Mouse (Mus musculus) hematopoietic stem cell, adult 5-6 weeks (primary cell): ENCODE measurements at regions not wholly inside any gene's neighbourhood (a gene's known extent, or its start where the extent isn't known, plus 50 kb on each side); places are given as distances from the start of the nearest gene placed in this dataset.

ENCODE experiments used
- ATAC-seq, 2 experiments: fragments of 125-278 bp in 1 of 2; replicated peaks in 1 of 2; 2 replicates each; pipeline ENCODE4 v1.8.0; 2016 to 2017; ENCODE audit warnings: inconsistent platforms in 2 of 2, mild to moderate bottlenecking in 2 of 2, moderate number of reproducible peaks in 2 of 2, low read depth in 1 of 2, moderate TSS enrichment in 1 of 2; ENCODE audit not compliant: low FRiP score in 2 of 2, poor library complexity in 2 of 2, severe bottlenecking in 2 of 2, insufficient read depth in 1 of 2, low TSS enrichment in 1 of 2

DNA sequence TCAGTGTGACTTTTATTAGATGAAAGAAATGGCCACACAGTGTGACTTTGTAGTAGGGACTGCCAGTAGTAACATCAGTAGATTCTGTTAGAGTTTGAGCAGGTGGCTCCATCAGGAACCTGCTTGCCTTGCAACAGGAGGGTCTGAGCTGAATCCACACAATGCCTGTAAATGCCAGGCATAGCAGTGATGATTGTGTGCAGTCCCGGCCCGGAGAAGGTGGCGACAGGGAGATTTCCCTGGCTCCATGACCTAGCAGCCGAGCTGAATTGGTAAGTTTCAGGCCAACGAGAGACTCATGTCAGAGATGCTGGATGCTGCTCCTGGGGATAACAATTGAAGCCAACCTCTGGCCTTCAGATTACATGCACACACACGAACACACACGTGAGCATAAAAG is 102.8 kb upstream of the Tbl1xr1 start:
- no peak for ATAC-seq

DNA sequence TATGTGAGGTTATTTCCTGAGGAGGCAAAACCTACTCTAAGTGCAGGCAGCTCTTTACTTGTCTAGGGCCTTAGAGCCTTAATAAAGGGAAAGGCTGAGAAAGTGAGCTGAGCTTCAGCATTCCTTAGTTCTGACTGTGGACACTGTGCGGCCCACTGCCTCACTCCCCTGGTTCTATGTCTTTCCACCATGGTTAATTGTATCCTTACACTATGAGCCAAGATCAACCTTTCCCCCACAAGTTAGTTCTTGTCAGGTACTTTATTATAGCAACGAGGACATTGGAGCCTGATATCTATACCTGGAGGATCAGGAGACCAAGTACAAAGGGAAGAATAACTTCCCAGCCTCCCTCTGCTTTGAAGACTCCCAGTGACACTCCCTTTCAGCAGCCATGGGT is 101.7 kb upstream of the Tbl1xr1 start:
- no peak for ATAC-seq

DNA sequence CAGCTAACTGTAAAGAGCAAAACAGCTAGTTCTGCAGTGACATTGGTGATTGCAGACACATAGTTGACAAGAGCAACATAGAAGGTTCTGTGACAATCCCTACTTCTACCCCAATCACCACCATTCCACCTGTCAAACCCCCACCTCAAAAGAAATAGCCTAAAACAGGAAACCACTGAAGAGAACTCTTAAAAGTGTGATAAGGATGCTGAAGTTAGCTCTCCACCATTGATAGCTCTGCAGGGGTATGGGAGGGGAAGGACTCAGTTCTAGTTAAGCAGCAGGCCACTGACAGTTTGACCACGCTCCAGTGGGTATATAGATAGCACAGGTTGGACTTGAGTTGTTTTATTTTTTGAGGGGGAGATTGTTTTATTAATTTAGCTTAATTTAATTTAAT is 98.7 kb upstream of the Tbl1xr1 start:
- peak in 1 of 2 experiments; percentile 54; a peak in 1 of 4 replicates for ATAC-seq

DNA sequence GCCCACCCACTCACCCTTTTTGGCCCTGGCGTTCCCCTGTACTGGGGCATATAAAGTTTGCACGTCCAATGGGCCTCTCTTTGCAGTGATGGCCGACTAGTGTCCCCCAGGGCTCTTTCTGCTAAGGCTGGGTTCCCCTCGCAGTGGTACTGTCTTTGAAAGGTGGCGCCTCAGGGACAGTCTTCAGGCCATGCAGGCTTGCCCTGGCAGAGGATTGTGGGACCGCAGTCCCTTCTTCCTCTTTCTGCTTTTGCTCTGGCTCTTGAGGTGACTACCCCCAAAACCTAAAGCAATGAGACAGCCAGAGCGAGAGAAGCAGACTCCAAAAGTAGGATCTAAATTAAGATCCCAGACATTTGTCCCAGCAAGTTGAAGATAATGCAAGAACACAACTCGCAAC is 93.5 kb upstream of the Tbl1xr1 start:
- peak; percentile 81 to 83 for ATAC-seq

DNA sequence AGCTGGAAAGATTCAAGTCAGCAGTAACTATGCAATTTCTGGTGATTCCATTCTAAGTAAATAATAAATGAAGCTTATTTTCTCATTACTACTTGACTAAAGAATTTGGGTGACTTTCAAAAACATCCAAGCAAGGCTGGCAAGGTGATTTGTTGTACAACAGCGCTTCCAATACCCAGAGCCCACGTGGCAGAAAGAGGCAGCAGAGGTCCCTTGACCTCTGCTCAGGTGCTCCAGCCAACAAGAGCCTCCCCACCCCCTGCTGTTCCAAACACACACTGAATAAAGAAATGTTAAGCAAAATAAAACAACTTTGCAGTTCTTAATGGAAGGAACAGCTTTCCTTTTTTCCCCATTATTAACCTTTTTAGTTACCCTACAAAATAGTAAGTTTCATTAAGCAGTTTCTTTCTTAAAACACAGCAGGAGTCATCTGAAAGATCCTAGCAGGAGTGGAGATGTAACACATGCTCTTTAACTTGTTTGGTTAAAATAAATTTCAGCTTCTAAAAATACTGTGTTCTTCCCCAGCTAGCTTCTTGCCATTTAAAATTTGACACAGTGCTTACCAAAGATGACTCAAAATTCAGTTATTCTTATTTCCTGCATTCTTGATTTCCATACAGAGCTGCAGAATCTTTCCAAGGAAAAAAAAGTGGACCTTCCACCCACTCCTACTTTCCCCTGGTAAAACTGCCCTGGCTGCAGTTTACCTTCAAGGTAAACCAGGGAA is 92.3 kb upstream of the Tbl1xr1 start:
- ATAC-seq: no peak

DNA sequence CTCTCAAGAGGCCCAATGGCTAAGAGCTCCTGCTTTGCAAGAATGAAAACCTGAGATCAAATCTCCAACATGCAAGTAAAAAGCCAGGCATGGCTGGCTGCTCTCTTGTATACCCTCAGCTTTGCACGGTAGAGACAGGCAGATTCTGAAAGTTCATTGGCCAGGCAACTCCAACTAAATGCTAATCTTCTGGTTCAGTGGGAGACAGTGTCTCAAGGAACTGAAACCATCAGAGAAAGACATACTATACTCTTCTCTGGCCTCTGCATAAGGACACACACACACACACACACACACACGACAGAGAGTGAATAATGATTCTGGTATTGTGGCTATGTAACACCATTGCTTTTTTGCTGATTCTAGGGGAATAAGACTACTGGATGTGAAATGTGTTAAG is 91.6 kb upstream of the Tbl1xr1 start:
- no peak for ATAC-seq

DNA sequence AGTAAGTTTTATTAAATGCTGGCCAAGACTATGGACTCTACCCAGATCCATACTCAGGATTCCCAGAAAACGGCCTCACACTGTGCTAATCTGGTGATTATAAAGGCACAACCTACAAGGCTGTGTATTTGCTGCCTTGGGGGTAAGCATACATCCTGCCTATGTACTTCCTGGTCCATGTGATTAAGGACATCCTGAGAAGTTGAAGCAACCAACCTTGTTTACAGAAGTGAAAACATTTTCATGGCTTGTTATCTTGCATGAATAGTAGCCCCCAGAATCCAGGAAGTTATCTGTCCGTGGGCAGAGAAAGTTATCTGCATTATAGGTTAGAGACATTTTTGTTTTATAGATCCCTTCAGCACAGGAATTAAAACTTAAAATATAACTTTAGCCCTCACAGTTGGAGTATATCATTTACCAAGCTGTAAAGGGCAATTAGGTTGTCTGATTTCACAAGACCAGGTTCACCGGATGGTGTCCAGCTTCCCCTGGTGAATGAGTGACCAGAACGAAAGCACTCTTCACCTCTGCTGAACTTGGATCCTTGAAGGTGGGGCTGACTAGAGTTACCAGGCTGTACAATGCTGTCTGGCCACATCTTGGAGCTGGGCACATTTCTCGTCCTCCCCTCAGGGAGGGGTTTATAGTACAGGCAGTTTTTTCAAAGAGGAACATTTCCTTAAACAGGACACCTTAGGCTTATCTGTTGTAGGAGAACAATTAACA is 90.1 kb upstream of the Tbl1xr1 start:
- no peak for ATAC-seq

DNA sequence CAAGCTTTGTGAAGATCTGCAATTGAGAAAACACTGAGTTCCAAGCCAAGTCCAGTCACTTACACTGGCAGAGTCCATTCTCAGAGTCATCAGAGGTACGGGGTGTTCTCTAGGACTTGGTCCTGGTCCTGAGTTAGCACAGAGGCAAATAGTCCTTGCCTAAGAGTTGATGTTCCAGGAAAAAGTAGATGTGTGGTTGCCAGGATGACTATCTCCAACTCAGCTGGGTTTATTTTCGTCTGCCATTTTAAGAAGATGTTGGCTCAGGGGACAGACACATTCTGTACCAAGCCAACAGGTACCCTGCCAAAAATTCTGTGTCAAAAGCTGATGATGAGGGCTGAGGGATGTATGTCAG is 89.6 kb upstream of the Tbl1xr1 start:
- no peak for ATAC-seq

DNA sequence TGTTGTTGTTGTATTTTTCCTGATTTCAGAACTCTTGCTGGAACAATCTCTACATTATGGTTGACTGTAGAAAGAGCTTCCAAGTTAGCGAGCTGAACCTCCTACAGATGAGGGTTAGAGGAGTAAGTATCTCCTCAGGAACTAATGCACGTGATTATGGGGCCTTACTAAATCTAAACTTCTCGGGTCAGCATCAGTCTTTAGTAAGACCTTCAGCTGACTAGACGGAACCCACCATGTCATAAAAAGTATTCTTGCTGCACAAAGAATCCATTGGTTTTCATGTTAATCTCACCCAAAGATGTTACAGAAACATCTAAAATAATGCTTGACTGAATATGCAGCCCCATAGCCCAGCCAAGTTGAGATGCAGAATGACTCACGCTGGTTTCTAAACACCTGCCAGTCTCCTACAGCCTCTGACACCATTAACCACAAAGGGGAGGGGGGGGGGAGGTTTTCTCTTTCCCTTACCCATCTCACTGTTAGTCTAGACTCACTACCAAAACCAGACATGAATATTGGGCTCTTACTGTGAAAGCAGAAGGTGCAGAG is 88.9 kb upstream of the Tbl1xr1 start:
- peak; percentile 29 to 46 for ATAC-seq

DNA sequence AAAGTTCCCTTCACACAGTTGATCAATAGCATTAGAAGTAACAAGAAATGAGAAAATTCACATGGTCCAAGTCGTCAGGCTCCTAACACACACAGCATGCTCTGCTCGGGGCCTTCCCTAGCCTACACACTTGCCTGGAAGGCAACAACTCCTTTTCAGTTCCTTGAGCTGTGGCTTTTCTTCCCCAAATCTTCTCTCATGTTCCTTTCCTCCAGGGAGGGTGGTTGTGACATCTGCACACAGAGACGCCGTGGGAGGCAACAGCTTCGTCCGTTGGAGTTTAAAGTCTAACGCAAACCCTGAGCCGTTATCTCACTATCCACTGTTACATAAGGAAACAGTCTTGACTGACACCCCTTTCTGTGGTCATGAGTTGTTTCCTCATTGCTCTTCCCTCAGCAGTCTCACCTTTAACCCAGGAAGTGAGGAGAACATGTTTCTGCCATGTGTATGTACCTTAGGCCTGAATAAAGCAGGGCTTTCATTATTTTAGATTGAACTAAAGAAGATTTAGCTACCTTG is 88.4 kb upstream of the Tbl1xr1 start:
- peak; percentile 67 to 73 for ATAC-seq

DNA sequence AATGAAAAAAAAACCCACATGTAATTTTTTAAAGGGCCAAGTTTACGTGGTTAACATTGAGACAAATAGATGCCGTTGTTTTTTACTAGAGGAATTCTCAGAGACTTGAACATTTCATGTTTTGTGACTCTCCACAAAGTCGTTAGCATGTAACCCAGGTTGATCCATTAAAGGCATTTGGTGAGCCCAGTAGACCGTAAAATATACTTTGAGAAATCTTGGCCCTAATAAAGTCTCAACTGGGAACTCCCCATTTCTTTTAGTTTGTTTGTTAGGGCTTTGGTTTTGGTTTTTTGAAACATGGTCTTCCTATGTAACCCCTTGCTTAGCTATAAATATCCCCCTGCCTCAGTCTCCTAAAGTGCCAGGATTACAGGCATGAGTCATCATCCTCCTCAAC is 85.9 kb upstream of the Tbl1xr1 start:
- no peak for ATAC-seq

DNA sequence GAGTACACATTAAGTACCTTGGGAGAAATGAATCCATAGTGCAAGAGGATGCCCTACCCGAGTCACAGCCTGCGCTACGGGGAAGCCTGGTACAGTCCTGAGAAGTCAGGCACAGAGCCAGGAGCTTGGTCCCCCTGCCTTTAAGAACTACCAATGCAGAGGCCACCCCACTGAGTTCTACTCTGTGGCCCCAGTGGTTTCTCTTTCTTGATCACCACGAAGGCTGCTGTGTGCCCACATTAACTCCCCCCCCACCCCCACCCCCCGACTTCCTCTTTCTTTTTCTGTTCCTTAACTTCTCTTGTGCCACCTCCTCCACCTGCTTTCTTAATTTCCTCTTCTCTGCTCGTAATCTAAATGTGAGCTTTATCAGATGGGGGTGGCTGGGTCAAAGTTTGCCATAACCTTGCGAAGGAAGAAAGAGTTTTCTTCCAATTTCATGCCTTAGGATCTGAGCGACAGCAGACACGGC is 84.7 kb upstream of the Tbl1xr1 start:
- peak; percentile 75 to 79 for ATAC-seq

DNA sequence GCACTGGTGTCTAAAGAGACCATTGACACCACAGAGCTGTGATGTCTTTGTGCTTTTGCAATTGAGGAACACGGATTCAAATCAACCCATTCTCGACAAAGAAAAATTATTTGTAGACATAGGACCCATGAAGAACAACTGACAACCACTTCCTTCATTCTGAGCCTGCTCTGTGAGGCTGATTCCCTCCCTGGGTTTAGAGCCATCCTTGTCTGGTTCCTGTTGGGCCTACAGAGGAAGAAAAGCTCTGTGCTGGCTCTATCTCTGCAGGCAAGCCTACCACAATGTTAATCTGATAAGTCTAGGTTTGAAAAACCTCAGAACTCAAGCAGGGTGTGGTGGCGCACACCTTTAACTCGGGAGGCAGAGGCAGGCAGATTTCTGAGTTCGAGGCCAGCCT is 84.2 kb upstream of the Tbl1xr1 start:
- ATAC-seq: peak; percentile 6 to 9; a peak in 1 of 4 replicates

DNA sequence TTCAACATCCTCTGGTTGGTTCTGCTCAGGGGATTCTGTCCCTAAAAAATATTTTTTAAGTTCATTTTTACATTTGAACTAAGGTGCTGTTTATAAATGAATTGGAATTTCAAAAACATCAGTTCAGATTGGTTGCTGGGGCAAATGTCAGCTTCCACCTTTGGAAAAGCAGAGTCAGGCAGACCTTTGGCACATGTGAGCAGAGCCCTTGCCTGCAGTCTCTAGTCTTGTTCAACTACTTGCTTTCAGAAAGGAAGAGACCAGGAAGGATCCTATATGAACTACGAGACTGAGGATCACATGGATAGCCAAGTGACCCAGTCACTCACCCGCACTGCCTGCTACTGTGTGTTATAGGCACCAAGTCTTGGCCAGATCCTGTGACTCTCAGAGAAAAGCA is 82.5 kb upstream of the Tbl1xr1 start:
- no peak for ATAC-seq

DNA sequence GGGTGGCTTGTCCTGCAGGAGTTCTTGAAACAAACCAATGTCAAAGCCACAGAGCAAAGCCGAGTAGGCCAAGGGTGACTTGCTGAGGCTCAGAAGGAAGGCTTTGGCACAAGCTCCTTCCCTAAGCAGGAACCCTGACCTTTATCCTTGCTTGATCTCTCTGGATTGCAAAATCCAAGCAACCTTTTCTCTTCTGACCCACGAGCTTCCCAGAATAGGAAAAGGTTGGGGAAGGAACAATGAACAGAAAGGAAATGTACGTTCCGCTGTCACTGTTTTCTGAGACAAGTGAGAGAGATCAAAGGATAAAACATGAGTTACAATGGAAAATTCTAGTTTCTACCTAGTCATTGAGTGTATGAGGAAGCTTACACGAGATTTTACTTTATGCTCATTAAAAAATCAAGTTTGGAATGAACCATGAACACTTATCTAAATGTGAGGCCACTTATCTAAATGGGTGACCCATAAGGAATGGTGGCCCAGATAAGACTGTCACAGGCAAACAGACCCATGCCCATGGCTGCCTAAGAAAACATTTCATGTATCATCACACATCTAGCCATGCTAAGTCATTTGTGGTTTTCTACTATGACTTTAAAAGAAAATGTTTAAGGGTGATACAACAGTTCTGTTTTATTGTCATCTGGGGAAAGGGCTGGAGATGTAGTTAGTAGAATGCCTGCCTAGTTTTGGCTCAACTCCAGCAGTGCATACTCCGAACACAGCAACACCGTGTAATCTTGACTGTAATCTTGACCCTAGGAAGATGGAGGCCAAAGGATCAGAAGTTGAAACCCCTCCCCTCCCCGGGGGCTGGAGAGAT is 80.7 kb upstream of the Tbl1xr1 start:
- ATAC-seq: peak; percentile 13 to 22; a peak in 3 of 4 replicates

DNA sequence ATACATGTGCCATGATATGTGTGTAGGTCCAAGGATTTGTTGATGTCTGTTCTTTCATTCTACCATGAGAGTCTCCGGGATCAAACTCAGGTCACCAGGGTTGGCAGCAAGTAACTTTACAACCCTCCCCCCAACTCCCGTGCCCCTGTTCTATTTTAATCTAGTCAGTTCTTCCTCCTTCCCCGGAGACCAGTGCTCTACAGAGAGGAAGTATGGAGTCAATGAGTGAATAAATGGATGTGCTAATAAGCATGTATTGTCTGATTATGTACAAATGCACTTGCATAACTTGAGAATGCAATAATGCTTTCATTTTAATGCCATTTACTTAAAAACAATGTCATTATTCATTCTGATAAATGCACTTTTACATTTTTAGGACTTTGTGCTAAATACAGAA is 79.1 kb upstream of the Tbl1xr1 start:
- ATAC-seq: peak in 1 of 2 experiments; percentile 48; a peak in 1 of 4 replicates

DNA sequence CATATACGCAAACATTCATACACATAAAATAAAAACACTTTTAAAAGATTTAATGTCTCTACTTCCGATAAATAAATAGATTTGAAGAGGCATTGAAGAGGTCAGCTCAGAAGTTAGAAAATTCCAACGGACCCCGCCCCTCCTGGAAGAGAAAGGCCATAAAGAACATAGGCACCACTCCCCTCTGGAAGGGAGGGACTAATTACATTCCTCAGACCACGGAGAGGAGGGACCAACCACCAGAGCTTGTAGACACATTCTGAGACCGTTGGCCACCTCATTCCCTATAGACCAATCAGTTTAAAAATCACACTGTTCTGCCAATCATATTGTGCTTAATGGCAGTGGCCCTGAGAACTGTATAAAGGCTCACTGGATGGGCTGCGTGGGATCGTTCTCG is 71.0 kb upstream of the Tbl1xr1 start:
- no peak for ATAC-seq

DNA sequence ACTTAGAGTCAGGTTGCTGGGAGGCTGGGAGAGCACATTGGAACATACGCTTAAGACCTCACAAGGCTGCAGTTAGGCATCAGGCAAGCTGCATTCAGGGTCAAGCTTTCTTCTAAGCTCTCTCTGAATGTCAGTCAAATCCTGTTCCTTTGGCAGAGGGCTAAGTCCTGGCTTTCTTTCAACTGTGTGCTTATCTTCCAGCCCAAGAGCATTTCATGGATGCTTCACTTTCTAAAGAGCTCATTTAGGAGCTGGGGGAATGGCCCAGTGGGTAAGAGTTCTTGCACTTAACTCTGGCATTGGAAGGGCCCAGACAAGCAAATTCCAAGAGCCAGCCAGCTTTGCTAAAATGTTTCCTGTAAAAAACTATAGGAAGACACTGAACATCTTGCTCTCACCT is 70.3 kb upstream of the Tbl1xr1 start:
- ATAC-seq: no peak
